Mouse (Mus musculus) hindbrain, embryonic 11.5 days (tissue): ENCODE results near the gene Fzd7. TPM values are rescaled to one million over a fixed set of nuclear protein-coding genes. Genes with fewer than 3 reads are reported as not detected.

Experiments used
- ATAC-seq: fragments of 200-750 bp; cut with Nextera tagmentation; 2 replicates; pipeline ENCODE4 v1.8.0; 2017; ENCODE audit warnings: mild to moderate bottlenecking, moderate TSS enrichment, moderate library complexity; ENCODE audit not compliant: low FRiP score
- DNase-seq: peaks from one replicate; pipeline ENCODE4 v3.0.0-alpha.2; 2015; ENCODE audit warnings: low spot score
- H3K27ac ChIP-seq: fragments of 300-500 bp; sonication (generic); 2 replicates; pipeline ENCODE4 v1.5.1; 2014; ENCODE audit warnings: mild to moderate bottlenecking, low read depth, low read length
- H3K27me3 ChIP-seq: fragments of 300-500 bp; sonication (generic); 2 replicates; pipeline ENCODE4 v1.6.1; 2014; ENCODE audit warnings: mild to moderate bottlenecking, low read length, moderate library complexity, mixed read lengths; ENCODE audit not compliant: control insufficient read depth, insufficient read depth
- H3K36me3 ChIP-seq: fragments of 300-500 bp; sonication (generic); 2 replicates; pipeline ENCODE4 v1.6.1; 2014; ENCODE audit warnings: mild to moderate bottlenecking, low read length, moderate library complexity, mixed read lengths; ENCODE audit not compliant: control insufficient read depth, insufficient read depth
- H3K4me1 ChIP-seq: fragments of 300-500 bp; sonication (generic); replicated peaks from 2 replicates; pipeline ENCODE4 v1.6.1; 2014; ENCODE audit warnings: low read length, mixed read lengths; ENCODE audit not compliant: control insufficient read depth, insufficient read depth
- H3K4me2 ChIP-seq: fragments of 300-500 bp; sonication (generic); replicated peaks from 2 replicates; pipeline ENCODE4 v1.6.1; 2014; ENCODE audit warnings: mild to moderate bottlenecking, low read depth, low read length
- H3K4me3 ChIP-seq: fragments of 300-500 bp; sonication (generic); 2 replicates; pipeline ENCODE4 v1.5.1; 2014; ENCODE audit warnings: low read depth, low read length
- H3K9ac ChIP-seq: fragments of 300-500 bp; sonication (generic); 2 replicates; pipeline ENCODE4 v1.6.1; 2014; ENCODE audit warnings: low read depth, low read length
- H3K9me3 ChIP-seq: fragments of 300-500 bp; sonication (generic); 2 replicates; pipeline ENCODE4 v1.6.1; 2016; ENCODE audit warnings: low read length; ENCODE audit not compliant: control insufficient read depth
- WGBS: fragments of 180-500 bp; shearing (Covaris S2); extraction: QIAGEN DNeasy Blood & Tissue Kit; methylation state at CpG from one replicate; pipeline ENCODE4 v1.1.7; 2014; 5-methylcytosine and 5-hydroxymethylcytosine counted together
- polyA plus RNA-seq: library from polyadenylated mRNA; unstranded; fragments of >200 nt; fragmentation: Nextera tagmentation; extraction: Ambion mirVana; gene quantifications from 2 replicates; pipeline ENCODE4 v1.2.1, GENCODE M21; 2014

The Fzd7 gene
- polyA plus RNA-seq, 1 experiment from 2014 or later, result 15.4 TPM

DNA sequence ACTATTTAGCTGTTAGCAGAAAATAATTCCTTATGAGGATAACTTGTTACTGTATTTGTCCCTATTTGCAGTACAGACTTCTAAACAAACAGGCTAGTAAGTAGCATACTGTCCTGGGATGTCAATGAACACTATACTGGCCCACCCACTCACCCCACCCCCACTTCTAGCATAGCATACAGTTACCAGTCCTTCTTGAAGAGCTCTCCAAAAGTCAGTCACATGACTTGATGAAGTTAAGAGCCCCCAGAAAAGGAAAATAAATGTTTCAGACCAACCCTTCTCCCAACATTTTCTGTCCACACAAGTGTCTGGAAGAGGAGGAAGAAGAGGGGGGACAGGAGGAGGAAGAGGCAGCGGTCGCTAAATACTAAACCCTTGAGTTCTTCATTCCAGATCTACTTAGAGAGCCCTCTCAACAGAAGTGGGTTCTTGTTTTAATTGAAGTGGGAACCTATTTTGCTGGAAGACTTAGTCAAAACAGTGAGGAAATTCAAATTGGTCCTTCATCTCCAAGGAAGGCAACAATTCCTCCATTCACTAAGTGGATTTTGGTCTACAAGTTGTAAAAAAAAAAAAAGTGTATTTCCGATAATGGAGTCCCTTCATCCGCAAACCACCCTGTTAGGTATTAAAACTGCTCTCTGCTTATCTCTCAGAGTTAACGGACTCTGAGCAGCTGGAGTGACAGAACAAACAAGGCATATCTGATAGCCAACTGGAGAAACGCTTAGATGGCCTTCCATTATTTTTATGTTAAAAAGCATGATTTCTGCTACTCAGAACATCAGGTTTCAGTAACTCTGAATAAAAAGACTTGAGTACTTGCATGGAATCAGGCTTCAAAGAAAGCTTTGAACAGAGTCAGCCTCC lies 15.8 kb downstream of the Fzd7 start:
- no peak overlapping the region for H3K27ac ChIP-seq
- H3K27me3 ChIP-seq, result no peaks in the 10 kb centered on the region
- no peak overlapping the region for H3K4me2 ChIP-seq
- no peak overlapping the region for H3K9ac ChIP-seq
- ATAC-seq (no peak), DNase-seq (no peak)
- no peaks in the 10 kb centered on the region for H3K36me3 ChIP-seq
- WGBS, result 84% methylated on average over 6 of the region's 6 CpGs
- no peaks in the 10 kb centered on the region for H3K9me3 ChIP-seq
- no peak overlapping the region for H3K4me3 ChIP-seq
- H3K4me1 ChIP-seq, result no peaks in the 10 kb centered on the region

DNA sequence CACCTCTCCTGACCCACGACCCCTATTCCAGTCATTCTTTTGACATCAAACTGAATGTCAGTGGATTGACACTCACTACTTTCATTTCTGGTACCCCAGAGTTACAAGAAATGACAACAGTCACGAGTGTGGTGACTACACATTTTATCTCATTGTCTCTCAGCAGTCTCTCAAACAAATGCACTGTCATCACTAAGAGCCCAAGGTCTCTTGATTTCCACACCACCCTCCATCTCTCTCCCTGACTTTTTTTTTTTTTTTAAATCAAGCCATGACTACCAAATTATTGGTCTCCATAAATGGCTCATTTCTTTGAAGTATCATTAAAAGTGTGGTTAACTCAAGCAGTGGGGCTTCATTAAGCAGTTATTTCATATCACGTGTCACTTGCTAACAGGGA lies 17.1 kb downstream of the Fzd7 start:
- Histone ChIP-seq H3K27me3 (no peaks in the 10 kb centered on the region), H3K4me1 (no peaks in the 10 kb centered on the region), H3K4me2 (no peak overlapping the region), H3K9me3 (no peaks in the 10 kb centered on the region), H3K9ac (no peak overlapping the region), H3K27ac (no peak overlapping the region), H3K36me3 (no peaks in the 10 kb centered on the region), H3K4me3 (no peak overlapping the region)
- 75% methylated on average over 3 of the region's 3 CpGs for WGBS
- no peak for ATAC-seq
- DNase-seq, result no peak

DNA sequence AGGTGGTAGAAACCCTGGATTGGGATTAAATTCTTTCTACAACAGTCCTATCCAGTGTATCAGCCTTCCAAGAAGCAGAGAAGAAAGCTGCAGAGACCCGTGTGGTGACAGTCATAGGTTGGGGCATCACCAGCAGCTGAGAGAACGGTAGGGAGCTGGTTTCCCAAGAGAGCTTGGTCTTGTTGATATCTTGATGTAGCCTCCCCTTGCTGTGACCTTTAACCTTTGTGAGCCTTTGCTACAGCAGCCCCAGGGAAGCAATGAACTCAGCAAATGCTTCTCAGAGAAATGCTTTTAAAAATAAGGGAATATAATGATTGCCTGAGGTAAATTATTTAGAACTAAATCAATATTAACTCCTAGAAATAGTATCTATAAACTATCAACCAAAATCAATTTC lies 20.1 kb downstream of the Fzd7 start:
- DNase-seq (no peak), ATAC-seq (no peak)
- Histone ChIP-seq H3K9me3 (no peaks in the 10 kb centered on the region), H3K36me3 (no peaks in the 10 kb centered on the region), H3K27me3 (no peaks in the 10 kb centered on the region), H3K4me3 (no peak overlapping the region), H3K4me2 (no peak overlapping the region), H3K9ac (no peak overlapping the region), H3K27ac (no peak overlapping the region), H3K4me1 (no peaks in the 10 kb centered on the region)
- 53% methylated on average over 2 of the region's 2 CpGs for WGBS

DNA sequence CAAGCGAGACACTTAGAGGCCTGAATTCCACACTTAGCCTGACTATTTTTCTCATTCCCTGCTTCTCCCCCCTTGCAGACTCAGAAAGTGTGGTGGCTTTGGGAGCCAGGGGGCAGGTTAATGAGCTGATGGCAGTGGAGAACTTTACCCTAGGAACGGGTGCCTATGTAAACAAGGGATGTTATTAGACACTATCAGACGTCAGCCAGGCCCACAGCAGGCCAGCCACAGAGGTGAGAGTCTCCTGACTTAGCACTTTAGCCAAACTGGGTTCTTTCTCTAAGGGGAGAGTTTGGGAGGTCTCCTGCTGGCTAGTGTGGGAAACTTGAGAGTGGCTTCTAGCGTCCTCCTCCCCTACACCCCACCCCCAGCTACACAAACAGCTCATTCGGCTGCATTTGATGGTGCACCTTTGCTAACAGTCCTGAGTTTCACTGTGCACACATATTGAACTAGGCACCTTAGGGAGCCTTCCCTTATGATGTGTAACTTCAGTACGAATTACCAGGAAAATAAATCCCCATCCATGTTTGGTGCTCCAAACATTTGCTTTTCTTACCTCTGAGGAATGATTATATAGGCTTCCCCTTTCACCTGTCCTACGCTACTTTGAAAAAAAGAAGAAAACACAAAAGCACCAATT lies 21.6 kb downstream of the Fzd7 start:
- WGBS, result 56% methylated on average over 7 of the region's 7 CpGs

DNA sequence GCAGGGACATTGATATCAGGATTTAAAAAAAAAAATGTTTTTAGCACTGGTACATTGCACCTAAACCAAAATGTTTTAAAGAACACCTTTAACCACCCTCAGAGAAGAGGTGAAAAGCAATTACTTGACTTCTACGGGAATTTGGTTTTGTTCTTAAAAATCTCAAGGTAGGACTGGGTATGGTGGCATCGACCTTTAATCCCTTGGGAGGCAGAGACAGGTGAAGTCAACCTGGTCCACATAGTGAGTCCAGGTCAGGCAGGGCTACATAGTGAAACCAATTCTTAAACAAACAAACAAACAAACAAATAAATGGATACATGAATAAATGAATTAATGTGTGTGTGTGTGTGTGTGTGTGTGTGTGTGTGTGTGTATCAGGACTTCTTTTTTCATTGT lies 22.1 kb downstream of the Fzd7 start:
- H3K4me3 ChIP-seq, result no peak overlapping the region
- 76% methylated on average over 2 of the region's 2 CpGs for WGBS
- DNase-seq, result no peak
- no peak overlapping the region for H3K4me2 ChIP-seq
- H3K9ac ChIP-seq, result no peak overlapping the region
- H3K27ac ChIP-seq, result no peak overlapping the region
- H3K27me3 ChIP-seq, result no peaks in the 10 kb centered on the region
- ATAC-seq, result no peak
- H3K36me3 ChIP-seq, result no peaks in the 10 kb centered on the region
- no peaks in the 10 kb centered on the region for H3K9me3 ChIP-seq
- no peaks in the 10 kb centered on the region for H3K4me1 ChIP-seq

More for the DNA sequence above, 21.6 kb downstream of the Fzd7 start:
- no peaks in the 10 kb centered on the region for H3K9me3 ChIP-seq
- no peak overlapping the region for H3K4me2 ChIP-seq
- H3K4me3 ChIP-seq, result no peak overlapping the region
- no peak overlapping the region for H3K27ac ChIP-seq
- H3K9ac ChIP-seq, result no peak overlapping the region
- DNase-seq (no peak), ATAC-seq (no peak)
- no peaks in the 10 kb centered on the region for H3K36me3 ChIP-seq
- no peaks in the 10 kb centered on the region for H3K4me1 ChIP-seq
- no peaks in the 10 kb centered on the region for H3K27me3 ChIP-seq

DNA sequence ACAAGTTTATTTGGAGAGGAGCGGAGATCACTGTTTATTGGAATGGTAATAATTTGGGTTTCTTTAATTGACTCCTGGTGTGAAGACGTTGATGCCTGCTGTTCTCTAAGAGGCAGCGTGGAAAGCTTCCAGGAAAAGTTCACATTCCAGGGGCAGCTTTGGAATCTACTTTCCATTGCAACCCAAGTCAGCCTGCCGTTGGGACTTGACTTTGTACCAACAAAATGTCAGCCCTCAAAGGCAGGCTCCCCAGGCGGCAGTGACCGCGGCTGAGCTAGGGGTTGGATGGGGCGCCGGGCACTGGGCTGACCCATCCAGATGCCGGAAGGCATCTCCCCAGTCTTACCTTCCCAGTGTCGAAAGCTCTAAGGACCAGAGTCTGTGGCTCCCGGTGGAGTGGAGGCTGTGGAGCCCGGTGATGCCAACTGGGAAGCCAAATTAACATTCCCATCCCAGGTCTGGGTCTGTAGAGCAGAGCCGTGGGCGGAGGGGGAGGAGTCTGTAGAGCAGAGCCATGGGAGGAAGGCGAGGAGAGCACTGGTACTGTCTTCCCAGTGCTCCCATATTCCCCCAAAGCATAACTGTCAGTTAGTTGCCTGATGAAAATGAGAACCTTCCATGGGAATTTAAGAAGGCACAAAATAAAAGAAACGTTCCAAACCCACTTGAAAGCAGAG lies 26.4 kb downstream of the Fzd7 start:
- Histone ChIP-seq H3K4me2 (no peak overlapping the region), H3K36me3 (no peaks in the 10 kb centered on the region), H3K4me3 (no peak overlapping the region), H3K4me1 (no peaks in the 10 kb centered on the region), H3K27me3 (no peaks in the 10 kb centered on the region; the same call in 1 of the 2 replicates), H3K9me3 (no peaks in the 10 kb centered on the region), H3K9ac (no peak overlapping the region), H3K27ac (no peak overlapping the region)
- DNase-seq (no peak), ATAC-seq (no peak)
- 24% methylated on average over 17 of the region's 17 CpGs for WGBS

DNA sequence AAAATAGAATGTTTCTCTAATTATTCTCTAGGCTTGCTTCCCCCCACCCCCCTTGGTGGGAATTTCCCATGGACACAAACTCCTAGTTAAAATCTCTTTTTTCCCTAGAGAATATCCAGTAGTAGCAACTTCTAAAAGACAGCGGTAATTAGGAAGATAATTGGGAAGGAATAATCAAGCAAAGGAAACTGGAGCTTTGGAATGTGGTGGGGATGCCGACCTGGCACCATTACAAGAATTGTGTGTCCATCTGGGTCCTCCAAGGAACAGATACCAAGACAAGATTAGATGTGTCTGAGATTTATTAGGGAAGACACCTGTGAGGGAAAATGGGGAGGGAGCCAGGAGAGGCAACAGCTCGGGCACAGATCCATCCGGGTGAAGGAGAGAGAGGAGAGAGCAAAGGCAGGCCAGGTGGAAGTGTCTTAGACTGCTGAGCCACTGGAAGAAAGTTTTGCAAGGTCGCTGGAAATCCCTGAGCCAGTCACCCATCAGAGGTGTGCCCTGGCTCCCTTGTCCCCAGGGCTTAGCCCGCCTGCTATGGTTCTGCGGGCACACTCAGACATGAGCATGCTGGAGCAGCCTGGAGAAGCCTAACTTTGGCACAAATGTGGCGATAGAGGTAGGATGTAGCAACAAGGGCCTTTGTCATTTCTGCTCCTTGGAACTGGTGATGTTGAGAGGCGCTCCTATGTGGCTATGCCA lies 29.5 kb downstream of the Fzd7 start:
- Histone ChIP-seq H3K9ac (no peak overlapping the region), H3K4me1 (peaks cover 3% of the 10 kb centered on the region; the same call in 1 of the 2 replicates), H3K36me3 (no peaks in the 10 kb centered on the region), H3K9me3 (no peaks in the 10 kb centered on the region), H3K4me2 (no peak overlapping the region), H3K27ac (no peak overlapping the region), H3K27me3 (no peaks in the 10 kb centered on the region; the same call in 1 of the 2 replicates), H3K4me3 (no peak overlapping the region)
- 68% methylated on average over 9 of the region's 9 CpGs for WGBS
- ATAC-seq (no peak), DNase-seq (no peak)

DNA sequence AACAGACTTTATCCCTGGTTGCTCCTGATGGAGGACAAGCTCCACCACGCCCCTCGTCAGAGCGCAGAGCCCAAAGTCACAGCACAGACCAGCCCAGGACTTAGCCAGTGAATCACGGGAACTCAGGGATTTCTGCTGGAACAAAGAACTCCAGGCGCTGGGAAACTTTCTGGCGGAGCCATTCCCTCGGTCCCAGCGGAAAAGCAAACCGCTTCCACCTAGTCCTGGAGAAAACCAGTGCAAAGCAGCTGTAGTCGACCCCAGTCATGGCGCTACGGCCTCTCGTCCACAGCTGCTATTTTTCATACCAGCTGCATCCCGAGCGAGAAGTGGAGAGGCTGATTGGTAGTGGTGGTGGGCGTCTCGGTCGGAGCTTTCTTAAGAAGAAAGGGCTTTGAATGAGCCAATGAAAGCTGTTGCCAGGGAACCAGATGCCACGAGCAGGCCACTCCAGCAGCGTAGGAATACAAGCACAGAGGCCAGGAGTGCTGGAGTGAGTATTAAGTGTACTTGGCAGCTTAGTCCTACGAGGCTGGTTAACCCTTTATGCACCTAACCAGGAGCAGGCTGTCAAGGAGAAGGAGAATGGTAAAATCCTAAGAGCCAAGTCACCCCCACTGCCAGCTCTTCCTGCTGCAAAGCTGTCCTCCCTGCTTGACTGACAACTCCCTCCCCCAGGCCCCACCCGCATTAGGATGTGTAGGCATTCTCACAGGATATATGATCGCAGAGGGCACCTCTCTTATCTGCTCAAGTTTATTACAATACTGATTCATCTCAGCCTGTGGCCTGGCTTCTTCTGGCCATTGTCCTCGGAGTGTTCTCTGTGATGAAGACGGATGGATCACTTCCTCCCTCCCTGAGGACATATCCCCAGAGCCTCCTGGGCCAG lies 34.0 kb downstream of the Fzd7 start, which contains the start of gene Gm973:
Gene Gm973, plus strand, starts transcription at position 239 of the 892 bp plus-strand sequence.
- H3K4me2 ChIP-seq, result peak within 1 kb of the TSS; percentile 51
- peak within 1 kb of the TSS; percentile 96 for H3K27ac ChIP-seq
- peaks cover 12% of the 10 kb centered on the region; the same call in 1 of the 2 replicates for H3K4me1 ChIP-seq
- peak; percentile 87 for DNase-seq
- peak within 1 kb of the TSS; percentile 31 for H3K4me3 ChIP-seq
- no peaks in the 10 kb centered on the region for H3K27me3 ChIP-seq
- H3K36me3 ChIP-seq, result no peaks in the 10 kb centered on the region
- no peaks in the 10 kb centered on the region for H3K9me3 ChIP-seq
- peak within 1 kb of the TSS; percentile 63 for H3K9ac ChIP-seq
- 2% methylated on average over 25 of the region's 25 CpGs for WGBS
- ATAC-seq, result peak; percentile 95
